Mouse (Mus musculus) midbrain, embryonic 16.5 days (tissue): Measurements from ENCODE around the gene 4932415D10Rik. TPM values are rescaled to one million over a fixed set of nuclear protein-coding genes. Genes with fewer than 3 reads are reported as not detected.
A peak's percentile ranks its signal among the peaks of the same experiment; 100 is the strongest.

Source experiments
- ATAC-seq: fragments of 200-750 bp; cut with Nextera tagmentation; 2 replicates; pipeline ENCODE4 v1.8.0; 2017; ENCODE audit warnings: moderate TSS enrichment
- H3K27ac ChIP-seq: fragments of 300-500 bp; sonication (generic); 2 replicates; pipeline ENCODE4 v1.5.1; 2014; ENCODE audit warnings: mild to moderate bottlenecking, low read length, mixed read lengths
- H3K27me3 ChIP-seq: fragments of 300-500 bp; sonication (generic); 2 replicates; pipeline ENCODE4 v1.6.1; 2014; ENCODE audit warnings: low read depth, low read length, mixed read lengths; ENCODE audit not compliant: control insufficient read depth, insufficient read depth
- H3K36me3 ChIP-seq: fragments of 300-500 bp; sonication (generic); 2 replicates; pipeline ENCODE4 v1.6.1; 2014; ENCODE audit warnings: mild to moderate bottlenecking, low read length, moderate library complexity, mixed read lengths; ENCODE audit not compliant: control insufficient read depth, insufficient read depth
- H3K4me1 ChIP-seq: fragments of 300-500 bp; sonication (generic); 2 replicates; pipeline ENCODE4 v1.6.1; 2014; ENCODE audit warnings: mild to moderate bottlenecking, low read length, mixed read lengths; ENCODE audit not compliant: control insufficient read depth, insufficient read depth
- H3K4me2 ChIP-seq: fragments of 300-500 bp; sonication (generic); 2 replicates; pipeline ENCODE4 v1.6.1; 2014; ENCODE audit warnings: mild to moderate bottlenecking, low read length, mixed read lengths
- H3K4me3 ChIP-seq: fragments of 300-500 bp; sonication (generic); 2 replicates; pipeline ENCODE4 v1.5.1; 2014; ENCODE audit warnings: low read depth, mild to moderate bottlenecking, low read length, moderate library complexity, mixed read lengths
- H3K9ac ChIP-seq: fragments of 300-500 bp; sonication (generic); 2 replicates; pipeline ENCODE4 v1.6.1; 2014; ENCODE audit warnings: low read depth, low read length, mixed read lengths
- H3K9me3 ChIP-seq: fragments of 300-500 bp; sonication (generic); replicated peaks from 2 replicates; pipeline ENCODE4 v1.6.1; 2014; ENCODE audit warnings: mild to moderate bottlenecking, low read length, mixed read lengths; ENCODE audit not compliant: control insufficient read depth, poor library complexity, severe bottlenecking
- WGBS: fragments of 180-500 bp; shearing (Covaris S2); extraction: QIAGEN DNeasy Blood & Tissue Kit; methylation state at CpG from one replicate; pipeline ENCODE4 v1.1.7; 2014; 5-methylcytosine and 5-hydroxymethylcytosine counted together
- polyA plus RNA-seq: library from polyadenylated mRNA; unstranded; fragments of >200 nt; fragmentation: Nextera tagmentation; extraction: Ambion mirVana; gene quantifications from 2 replicates; pipeline ENCODE4 v1.2.1, GENCODE M21; 2015

4932415D10Rik gene
- polyA plus RNA-seq = not detected in 2 replicates

- Histone ChIP-seq H3K4me3 (no peak within 1 kb of the TSS), H3K27ac (no peak within 1 kb of the TSS), H3K9ac (no peak within 1 kb of the TSS), H3K9me3 (peaks cover 2% of the 10 kb centered on the region), H3K27me3 (no peaks in the 10 kb centered on the region), H3K4me1 (no peaks in the 10 kb centered on the region), H3K36me3 (no peaks in the 10 kb centered on the region), H3K4me2 (no peak within 1 kb of the TSS)
- 94% methylated on average over 1 of the region's 1 CpGs for WGBS
- ATAC-seq = no peak
Measured at GRCm38 (mm10) chr10:82316482-82316881, at the start of gene 4932415D10Rik. Gene 4932415D10Rik (minus strand): TSS chr10:82316582.

- Histone ChIP-seq H3K9ac (no peak overlapping the region), H3K9me3 (peaks cover 51% of the 10 kb centered on the region), H3K4me1 (no peaks in the 10 kb centered on the region), H3K4me3 (no peak overlapping the region), H3K4me2 (no peak overlapping the region), H3K36me3 (peaks cover 21% of the 10 kb centered on the region), H3K27ac (no peak overlapping the region), H3K27me3 (no peaks in the 10 kb centered on the region)
- ATAC-seq = no peak
- 89% methylated on average over 9 of the region's 9 CpGs for WGBS
Measured at GRCm38 (mm10) chr10:82361911-82362310, 45.5 kb upstream of the 4932415D10Rik start.

GRCm38 (mm10) chr10:82355401-82355800, 39.0 kb upstream of the 4932415D10Rik start:
- no peak overlapping the region for H3K9ac ChIP-seq
- no peak overlapping the region for H3K27ac ChIP-seq
- 98% methylated on average over 4 of the region's 4 CpGs for WGBS
- 0 out of 2 replicates have a peak, but pooled peaks cover 5% of the 10 kb centered on the region for H3K36me3 ChIP-seq
- peaks cover 18% of the 10 kb centered on the region for H3K9me3 ChIP-seq
- no peaks in the 10 kb centered on the region for H3K27me3 ChIP-seq
- H3K4me1 ChIP-seq = no peaks in the 10 kb centered on the region
- no peak overlapping the region for H3K4me2 ChIP-seq
- no peak for ATAC-seq
- no peak overlapping the region for H3K4me3 ChIP-seq

GRCm38 (mm10) chr10:82354083-82355010, 38.0 kb upstream of the 4932415D10Rik start, which contains the start of gene Gm4924:
Gene Gm4924 (plus strand): TSS chr10:82354255.
- Histone ChIP-seq H3K4me1 (no peaks in the 10 kb centered on the region), H3K36me3 (0 out of 2 replicates have a peak, but pooled peaks cover 5% of the 10 kb centered on the region), H3K4me3 (peak within 1 kb of the TSS; percentile 70), H3K27ac (peak within 1 kb of the TSS; percentile 99), H3K27me3 (no peaks in the 10 kb centered on the region), H3K9me3 (peaks cover 15% of the 10 kb centered on the region), H3K9ac (peak within 1 kb of the TSS; percentile 85), H3K4me2 (peak within 1 kb of the TSS; percentile 63)
- ATAC-seq = peak; percentile 100
- WGBS = 5% methylated on average over 34 of the region's 34 CpGs

- no peak overlapping the region for H3K4me3 ChIP-seq
- H3K36me3 ChIP-seq = no peaks in the 10 kb centered on the region
- H3K4me2 ChIP-seq = no peak overlapping the region
- no peak overlapping the region for H3K9ac ChIP-seq
- no peak overlapping the region for H3K27ac ChIP-seq
- 92% methylated on average over 5 of the region's 5 CpGs for WGBS
- H3K27me3 ChIP-seq = no peaks in the 10 kb centered on the region
- H3K4me1 ChIP-seq = no peaks in the 10 kb centered on the region
- no peak for ATAC-seq
- peaks cover 2% of the 10 kb centered on the region; the same call in 1 of the 2 replicates for H3K9me3 ChIP-seq
Measured at GRCm38 (mm10) chr10:82329826-82330225, 13.4 kb upstream of the 4932415D10Rik start.

GRCm38 (mm10) chr10:82320134-82320533, 3.8 kb upstream of the 4932415D10Rik start:
- 69% methylated on average over 3 of the region's 3 CpGs for WGBS
- H3K4me2 ChIP-seq = no peak overlapping the region
- no peak overlapping the region for H3K27ac ChIP-seq
- H3K4me1 ChIP-seq = no peaks in the 10 kb centered on the region
- H3K4me3 ChIP-seq = no peak overlapping the region
- no peaks in the 10 kb centered on the region for H3K27me3 ChIP-seq
- H3K9ac ChIP-seq = no peak overlapping the region
- no peak for ATAC-seq
- H3K9me3 ChIP-seq = peaks cover 2% of the 10 kb centered on the region; the same call in 1 of the 2 replicates
- no peaks in the 10 kb centered on the region for H3K36me3 ChIP-seq

GRCm38 (mm10) chr10:82296440-82296839, 19.9 kb downstream of the 4932415D10Rik start:
- Histone ChIP-seq H3K27ac (no peak overlapping the region), H3K27me3 (no peaks in the 10 kb centered on the region), H3K36me3 (no peaks in the 10 kb centered on the region), H3K9ac (no peak overlapping the region), H3K4me1 (no peaks in the 10 kb centered on the region), H3K4me3 (no peak overlapping the region), H3K9me3 (peaks cover 6% of the 10 kb centered on the region; the same call in 1 of the 2 replicates), H3K4me2 (no peak overlapping the region)
- no peak for ATAC-seq
- WGBS = 54% methylated on average over 2 of the region's 2 CpGs

- Histone ChIP-seq H3K4me3 (no peak overlapping the region), H3K27ac (no peak overlapping the region), H3K4me1 (no peaks in the 10 kb centered on the region), H3K27me3 (no peaks in the 10 kb centered on the region), H3K4me2 (no peak overlapping the region), H3K9me3 (0 out of 2 replicates have a peak, but pooled peaks cover 6% of the 10 kb centered on the region), H3K9ac (no peak overlapping the region), H3K36me3 (no peaks in the 10 kb centered on the region)
- ATAC-seq = no peak
- WGBS = 95% methylated on average over 2 of the region's 2 CpGs
Measured at GRCm38 (mm10) chr10:82257331-82257730, 59.1 kb downstream of the 4932415D10Rik start.

- Histone ChIP-seq H3K27ac (no peak overlapping the region), H3K27me3 (no peaks in the 10 kb centered on the region), H3K4me2 (no peak overlapping the region), H3K4me3 (no peak overlapping the region), H3K4me1 (peaks cover 4% of the 10 kb centered on the region), H3K9me3 (no peaks in the 10 kb centered on the region), H3K9ac (no peak overlapping the region), H3K36me3 (no peaks in the 10 kb centered on the region)
- no peak for ATAC-seq
Measured at GRCm38 (mm10) chr10:82245021-82245420, 71.4 kb downstream of the 4932415D10Rik start.
